Mouse (Mus musculus): ENCODE data around the gene Chst3. TPM values are rescaled to one million over a fixed set of nuclear protein-coding genes. Genes with fewer than 3 reads are reported as not detected.
"Not testable (repeated sequence)": the region's sequence is repeated elsewhere in the genome, so short reads cannot be mapped to it uniquely, and the experiment has no call there.

The Chst3 gene
- polyA plus RNA-seq, 1 experiment from 2014 or later: 0.72 TPM

GRCm38 (mm10) chr10:60171368-60171767 lies 47.7 kb downstream of the Chst3 start:
- Histone ChIP-seq H3K4me1 (replicated peaks) (no peaks in the 10 kb centered on the region), H3K4me3 (no peak overlapping the region), H3K27me3 (replicated peaks) (no peaks in the 10 kb centered on the region), H3K9me3 (replicated peaks) (no peaks in the 10 kb centered on the region), H3K36me3 (no peaks in the 10 kb centered on the region), H3K4me2 (no peak overlapping the region), H3K27ac (ENCODE audit: poor library complexity, severe bottlenecking) (no peak overlapping the region), H3K9ac (no peak overlapping the region)
- WGBS: 87% methylated on average over 5 of the region's 5 CpGs
- ATAC-seq (ENCODE audit: insufficient number of reproducible peaks, low FRiP score): no peak

DNA sequence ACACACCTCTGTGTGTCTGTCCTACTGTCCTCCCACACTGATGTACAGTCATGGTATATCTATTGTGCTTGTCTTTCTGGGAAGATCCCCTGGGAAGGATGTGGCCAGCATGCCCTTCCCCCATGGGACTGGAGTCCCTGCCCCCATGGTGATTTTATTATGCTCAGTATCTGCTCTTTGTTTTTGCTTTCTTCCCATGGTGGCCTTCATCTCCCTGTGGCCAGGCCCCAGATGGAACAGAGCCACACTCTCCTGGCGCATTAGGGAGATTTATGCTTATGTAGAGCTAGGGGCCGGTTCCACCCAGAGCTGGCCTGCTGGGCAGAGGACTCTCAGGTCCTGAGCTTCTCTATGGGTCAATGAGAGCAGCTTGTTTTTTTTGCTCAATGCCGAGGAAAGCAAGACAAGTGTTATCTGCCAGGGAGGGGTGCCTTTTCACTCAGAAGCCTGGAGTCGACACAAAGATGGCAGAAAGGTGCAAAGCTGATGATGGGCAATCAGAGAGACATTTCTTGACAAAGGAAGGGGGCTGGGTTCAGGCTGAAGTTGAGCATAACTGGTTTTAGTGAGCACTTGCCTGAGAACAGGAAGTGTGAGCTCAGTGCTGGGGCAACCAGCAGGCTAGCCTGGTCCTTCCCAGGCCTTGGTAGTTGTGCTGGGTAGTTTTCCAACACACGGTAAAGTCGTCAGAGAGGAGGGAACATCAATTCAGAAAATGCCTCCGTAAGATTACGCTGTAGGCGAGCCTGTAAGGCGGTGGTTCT lies 48.6 kb downstream of the Chst3 start:
- Histone ChIP-seq H3K4me1 (replicated peaks) (no peaks in the 10 kb centered on the region), H3K27me3 (replicated peaks) (no peaks in the 10 kb centered on the region), H3K9me3 (replicated peaks) (no peaks in the 10 kb centered on the region), H3K36me3 (no peaks in the 10 kb centered on the region), H3K4me2 (no peak overlapping the region), H3K9ac (no peak overlapping the region), H3K4me3 (no peak overlapping the region), H3K27ac (ENCODE audit: poor library complexity, severe bottlenecking) (no peak overlapping the region)
- no peak for ATAC-seq (ENCODE audit: insufficient number of reproducible peaks, low FRiP score)
- 67% methylated on average over 10 of the region's 10 CpGs for WGBS

GRCm38 (mm10) chr10:60168960-60169359 lies 50.1 kb downstream of the Chst3 start:
- H3K4me1 ChIP-seq (replicated peaks): no peaks in the 10 kb centered on the region
- H3K27me3 ChIP-seq (replicated peaks): 0 out of 2 replicates have a peak, but pooled peaks cover under 1% of the 10 kb centered on the region
- H3K27ac ChIP-seq (ENCODE audit: poor library complexity, severe bottlenecking): no peak overlapping the region
- WGBS: 71% methylated on average over 3 of the region's 3 CpGs
- no peak overlapping the region for H3K9ac ChIP-seq
- ATAC-seq (ENCODE audit: insufficient number of reproducible peaks, low FRiP score): no peak
- no peaks in the 10 kb centered on the region for H3K9me3 ChIP-seq (replicated peaks)
- H3K4me3 ChIP-seq: no peak overlapping the region
- no peaks in the 10 kb centered on the region for H3K36me3 ChIP-seq
- no peak overlapping the region for H3K4me2 ChIP-seq

DNA sequence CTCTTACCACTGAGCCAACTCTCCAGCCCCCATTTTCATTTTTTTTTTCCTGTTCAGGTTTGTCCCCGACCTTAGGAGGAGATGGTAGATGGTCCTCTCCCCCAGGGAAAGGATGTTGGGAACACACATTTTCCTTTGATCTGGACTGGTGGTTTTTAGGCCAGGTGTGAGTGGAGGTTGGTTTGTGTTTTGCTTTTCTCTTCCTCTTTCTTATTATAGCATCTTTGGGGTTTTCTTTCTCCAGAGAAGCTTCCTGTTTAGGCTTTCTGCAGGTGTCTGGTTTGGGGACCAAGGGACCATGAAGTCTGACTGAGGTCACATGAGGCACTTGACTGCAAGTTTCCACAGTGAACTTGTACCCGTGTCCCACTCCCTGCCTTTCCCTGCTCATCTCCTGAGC lies 50.8 kb downstream of the Chst3 start:
- Histone ChIP-seq H3K27ac (ENCODE audit: poor library complexity, severe bottlenecking) (no peak overlapping the region), H3K36me3 (no peaks in the 10 kb centered on the region), H3K4me2 (no peak overlapping the region), H3K4me1 (replicated peaks) (no peaks in the 10 kb centered on the region), H3K27me3 (replicated peaks) (0 out of 2 replicates have a peak, but pooled peaks cover 6% of the 10 kb centered on the region), H3K4me3 (no peak overlapping the region), H3K9ac (no peak overlapping the region), H3K9me3 (replicated peaks) (no peaks in the 10 kb centered on the region)
- no peak for ATAC-seq (ENCODE audit: insufficient number of reproducible peaks, low FRiP score)
- 66% methylated on average over 2 of the region's 2 CpGs for WGBS

- 34% methylated on average over 3 of the region's 3 CpGs for WGBS
- no peak overlapping the region for H3K9ac ChIP-seq
Measured at GRCm38 (mm10) chr10:60166068-60166467, 53.0 kb downstream of the Chst3 start.

GRCm38 (mm10) chr10:60164869-60165268 lies 54.2 kb downstream of the Chst3 start:
- H3K27me3 ChIP-seq (replicated peaks): 0 out of 2 replicates have a peak, but pooled peaks cover 10% of the 10 kb centered on the region
- 0 out of 2 replicates have a peak, but pooled peaks cover 4% of the 10 kb centered on the region for H3K9me3 ChIP-seq (replicated peaks)
- no peak overlapping the region for H3K4me3 ChIP-seq
- no peak overlapping the region for H3K9ac ChIP-seq
- H3K27ac ChIP-seq (ENCODE audit: poor library complexity, severe bottlenecking): no peak overlapping the region
- H3K4me1 ChIP-seq (replicated peaks): no peaks in the 10 kb centered on the region
- ATAC-seq (ENCODE audit: insufficient number of reproducible peaks, low FRiP score): no peak
- no peak overlapping the region for H3K4me2 ChIP-seq
- 83% methylated on average over 1 of the region's 1 CpGs for WGBS
- H3K36me3 ChIP-seq: no peaks in the 10 kb centered on the region

More at GRCm38 (mm10) chr10:60166068-60166467, 53.0 kb downstream of the Chst3 start:
- Histone ChIP-seq H3K27ac (ENCODE audit: poor library complexity, severe bottlenecking) (no peak overlapping the region), H3K4me1 (replicated peaks) (no peaks in the 10 kb centered on the region), H3K4me2 (no peak overlapping the region), H3K27me3 (replicated peaks) (0 out of 2 replicates have a peak, but pooled peaks cover 10% of the 10 kb centered on the region), H3K9me3 (replicated peaks) (0 out of 2 replicates have a peak, but pooled peaks cover 4% of the 10 kb centered on the region), H3K4me3 (no peak overlapping the region), H3K36me3 (no peaks in the 10 kb centered on the region)
- ATAC-seq (ENCODE audit: insufficient number of reproducible peaks, low FRiP score): no peak

DNA sequence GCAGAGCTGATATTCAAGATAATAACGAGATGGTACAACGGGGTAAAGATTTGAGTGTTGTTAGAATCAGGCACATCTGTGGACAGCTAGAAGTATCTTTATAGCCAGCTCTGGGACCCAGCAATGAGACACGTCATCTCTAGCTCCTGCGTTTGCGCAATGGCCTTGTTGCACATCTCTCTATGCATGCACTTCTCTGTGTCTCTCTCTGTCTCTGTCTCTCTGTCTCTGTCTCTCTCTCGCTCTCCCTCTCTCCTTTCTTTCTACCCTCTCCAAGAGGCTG lies 56.1 kb downstream of the Chst3 start:
- no peak for ATAC-seq (ENCODE audit: insufficient number of reproducible peaks, low FRiP score)
- 87% methylated on average over 6 of the region's 6 CpGs for WGBS
- H3K4me3 ChIP-seq: no peak overlapping the region
- H3K27me3 ChIP-seq (replicated peaks): 0 out of 2 replicates have a peak, but pooled peaks cover 10% of the 10 kb centered on the region
- no peaks in the 10 kb centered on the region for H3K36me3 ChIP-seq
- H3K9ac ChIP-seq: no peak overlapping the region
- H3K9me3 ChIP-seq (replicated peaks): 0 out of 2 replicates have a peak, but pooled peaks cover 4% of the 10 kb centered on the region
- H3K4me1 ChIP-seq (replicated peaks): no peaks in the 10 kb centered on the region
- no peak overlapping the region for H3K4me2 ChIP-seq
- no peak overlapping the region for H3K27ac ChIP-seq (ENCODE audit: poor library complexity, severe bottlenecking)

GRCm38 (mm10) chr10:60162184-60162972 lies 56.7 kb downstream of the Chst3 start:
- H3K4me1 ChIP-seq (replicated peaks); H3K4me3 ChIP-seq; H3K9ac ChIP-seq; H3K9me3 ChIP-seq (replicated peaks); H3K4me2 ChIP-seq; ATAC-seq (ENCODE audit: insufficient number of reproducible peaks, low FRiP score); H3K36me3 ChIP-seq; H3K27ac ChIP-seq (ENCODE audit: poor library complexity, severe bottlenecking): not testable (repeated sequence)
- H3K27me3 ChIP-seq (replicated peaks): 0 out of 2 replicates have a peak, but pooled peaks cover 10% of the 10 kb centered on the region
- WGBS: 85% methylated on average over 8 of the region's 8 CpGs

DNA sequence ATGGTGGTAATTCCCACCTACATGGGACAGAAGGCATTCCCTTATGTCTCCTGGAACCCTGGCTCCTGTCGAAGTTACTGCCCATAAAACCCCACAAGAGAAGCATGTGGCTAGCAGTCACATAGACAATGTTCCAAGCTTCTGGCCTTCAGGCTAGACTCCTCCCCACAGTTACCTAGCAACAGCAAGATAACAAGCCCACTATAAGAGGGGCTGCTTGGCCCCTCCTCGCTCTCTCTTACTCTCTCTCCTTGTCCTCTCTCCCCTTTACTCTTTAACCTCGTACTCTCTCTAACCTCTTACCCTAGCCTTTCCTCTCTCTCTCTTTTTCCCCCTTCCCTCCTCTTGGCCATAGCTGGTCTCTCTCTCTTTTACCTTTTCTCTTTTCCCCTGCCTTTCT lies 57.7 kb downstream of the Chst3 start:
- not testable (repeated sequence) for H3K9me3 ChIP-seq (replicated peaks); H3K4me2 ChIP-seq; ATAC-seq (ENCODE audit: insufficient number of reproducible peaks, low FRiP score); H3K4me3 ChIP-seq; H3K4me1 ChIP-seq (replicated peaks); H3K27ac ChIP-seq (ENCODE audit: poor library complexity, severe bottlenecking); H3K9ac ChIP-seq; H3K36me3 ChIP-seq
- 0 out of 2 replicates have a peak, but pooled peaks cover 10% of the 10 kb centered on the region for H3K27me3 ChIP-seq (replicated peaks)
- 66% methylated on average over 3 of the region's 3 CpGs for WGBS

GRCm38 (mm10) chr10:60158144-60158543 lies 60.9 kb downstream of the Chst3 start:
- Histone ChIP-seq H3K4me1 (replicated peaks) (no peaks in the 10 kb centered on the region), H3K27me3 (replicated peaks) (0 out of 2 replicates have a peak, but pooled peaks cover 3% of the 10 kb centered on the region), H3K4me3 (no peak overlapping the region), H3K27ac (ENCODE audit: poor library complexity, severe bottlenecking) (no peak overlapping the region), H3K9ac (no peak overlapping the region), H3K36me3 (no peaks in the 10 kb centered on the region), H3K9me3 (replicated peaks) (0 out of 2 replicates have a peak, but pooled peaks cover 4% of the 10 kb centered on the region), H3K4me2 (no peak overlapping the region)
- no peak for ATAC-seq (ENCODE audit: insufficient number of reproducible peaks, low FRiP score)
- 74% methylated on average over 3 of the region's 3 CpGs for WGBS

DNA sequence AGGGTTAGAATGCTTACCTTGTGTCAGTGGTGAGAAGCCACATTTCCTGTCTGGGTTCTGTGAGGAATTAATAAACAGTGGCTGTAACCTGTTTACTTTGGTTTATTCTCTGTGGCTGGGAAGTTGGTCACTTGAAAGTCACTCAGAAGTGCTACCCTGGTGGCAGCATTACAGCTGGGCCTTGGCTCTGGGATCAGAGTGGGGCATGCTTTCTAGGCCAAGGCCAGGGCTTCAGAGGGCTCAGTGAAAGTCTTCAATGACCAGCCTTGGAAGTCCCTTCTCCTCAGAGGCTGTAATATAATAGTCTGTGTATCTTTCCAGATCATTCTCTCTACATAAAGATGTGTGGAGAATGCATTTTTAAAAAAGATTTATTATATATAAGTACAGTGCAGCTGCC lies 63.0 kb downstream of the Chst3 start:
- Histone ChIP-seq H3K9ac (no peak overlapping the region), H3K9me3 (replicated peaks) (no peaks in the 10 kb centered on the region), H3K4me3 (no peak overlapping the region), H3K4me1 (replicated peaks) (no peaks in the 10 kb centered on the region), H3K4me2 (no peak overlapping the region), H3K27ac (ENCODE audit: poor library complexity, severe bottlenecking) (no peak overlapping the region), H3K27me3 (replicated peaks) (peaks cover 4% of the 10 kb centered on the region), H3K36me3 (no peaks in the 10 kb centered on the region)
- ATAC-seq (ENCODE audit: insufficient number of reproducible peaks, low FRiP score): no peak
